Mouse (Mus musculus): ENCODE results near the gene Pax6. TPM values are rescaled to one million over a fixed set of nuclear protein-coding genes. Genes with fewer than 3 reads are reported as not detected.

Gene Pax6
- polyA plus RNA-seq, 1 experiment from 2014 or later, result 1.8 TPM

DNA sequence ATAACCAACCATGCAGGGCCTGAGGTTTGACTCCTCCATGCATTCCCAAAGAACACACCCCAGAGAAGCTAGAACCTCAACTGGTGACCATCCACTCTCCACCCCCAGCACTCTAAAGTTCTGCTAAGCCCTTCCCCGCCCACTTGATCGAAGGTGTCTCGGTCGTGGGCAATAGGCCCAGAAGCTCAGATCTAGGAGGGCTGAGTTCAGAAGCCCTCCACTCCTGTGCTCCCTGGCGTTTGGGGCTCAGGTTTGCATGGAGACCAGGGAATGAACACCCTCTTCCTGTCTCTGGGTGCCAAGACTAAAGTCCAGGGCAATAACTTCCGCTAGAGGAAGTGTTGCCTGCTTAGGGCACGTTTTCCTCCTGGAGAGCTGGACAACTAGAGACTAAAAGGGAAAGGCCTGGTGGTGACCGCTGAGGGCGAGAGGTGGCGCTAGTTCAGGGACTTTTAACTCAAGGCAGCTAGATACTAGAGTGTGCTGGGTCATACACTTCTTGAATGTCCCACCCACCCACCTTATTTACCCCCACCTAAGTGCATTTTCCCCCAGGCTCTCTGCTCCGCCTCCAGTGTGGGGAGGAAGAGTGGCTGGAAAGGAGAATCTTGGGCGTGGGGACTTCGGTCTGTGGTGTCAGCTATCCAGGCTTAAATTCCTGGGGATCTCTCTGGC lies 18.8 kb downstream of the Pax6 start:
- 0 out of 2 replicates have a peak overlapping the region, but pooled peaks have one; percentile 25 for H3K4me2 ChIP-seq (ENCODE audit: low read depth, low read length)
- peak overlapping the region; percentile 26 for H3K4me3 ChIP-seq (ENCODE audit: low read length)
- H3K9me3 ChIP-seq (ENCODE audit: control insufficient read depth, low read length), result no peaks in the 10 kb centered on the region
- H3K27ac ChIP-seq (ENCODE audit: low read length), result no peak overlapping the region
- H3K4me1 ChIP-seq (ENCODE audit: control insufficient read depth, insufficient read depth, low read length), result peaks cover 5% of the 10 kb centered on the region; the same call in 1 of the 2 replicates
- peaks cover 81% of the 10 kb centered on the region for H3K27me3 ChIP-seq (replicated peaks; ENCODE audit: control insufficient read depth, insufficient read depth, low read length)
- no peaks in the 10 kb centered on the region for H3K36me3 ChIP-seq (ENCODE audit: control insufficient read depth, insufficient read depth, low read length)
- peak; percentile 76 for ATAC-seq
- H3K9ac ChIP-seq (ENCODE audit: low read depth, low read length), result no peak overlapping the region
- 6% methylated on average over 13 of the region's 13 CpGs for WGBS

- Histone ChIP-seq H3K9ac (ENCODE audit: low read depth, low read length) (no peak overlapping the region), H3K9me3 (ENCODE audit: control insufficient read depth, low read length) (no peaks in the 10 kb centered on the region), H3K27ac (ENCODE audit: low read length) (no peak overlapping the region), H3K4me3 (ENCODE audit: low read length) (no peak overlapping the region; the same call in none of the 2 replicates), H3K36me3 (ENCODE audit: control insufficient read depth, insufficient read depth, low read length) (no peaks in the 10 kb centered on the region), H3K27me3 (replicated peaks; ENCODE audit: control insufficient read depth, insufficient read depth, low read length) (peaks cover 81% of the 10 kb centered on the region), H3K4me1 (ENCODE audit: control insufficient read depth, insufficient read depth, low read length) (peaks cover 5% of the 10 kb centered on the region; the same call in 1 of the 2 replicates), H3K4me2 (ENCODE audit: low read depth, low read length) (0 out of 2 replicates have a peak overlapping the region, but pooled peaks have one; percentile 25)
- ATAC-seq, result no peak
- WGBS, result 2% methylated on average over 17 of the region's 17 CpGs
Measured at GRCm38 (mm10) chr2:105688011-105688410, 19.3 kb downstream of the Pax6 start.

- Histone ChIP-seq H3K36me3 (ENCODE audit: control insufficient read depth, insufficient read depth, low read length) (no peaks in the 10 kb centered on the region), H3K9ac (ENCODE audit: low read depth, low read length) (no peak overlapping the region), H3K27me3 (replicated peaks; ENCODE audit: control insufficient read depth, insufficient read depth, low read length) (peaks cover 81% of the 10 kb centered on the region), H3K27ac (ENCODE audit: low read length) (no peak overlapping the region), H3K4me1 (ENCODE audit: control insufficient read depth, insufficient read depth, low read length) (peaks cover 5% of the 10 kb centered on the region; the same call in 1 of the 2 replicates), H3K4me2 (ENCODE audit: low read depth, low read length) (no peak overlapping the region), H3K4me3 (ENCODE audit: low read length) (no peak overlapping the region; the same call in none of the 2 replicates), H3K9me3 (ENCODE audit: control insufficient read depth, low read length) (no peaks in the 10 kb centered on the region)
- no peak for ATAC-seq
- 2% methylated on average over 25 of the region's 25 CpGs for WGBS
Measured at GRCm38 (mm10) chr2:105688436-105689303, 20.0 kb downstream of the Pax6 start.

GRCm38 (mm10) chr2:105689304-105689770 lies 20.6 kb downstream of the Pax6 start:
- ATAC-seq, result no peak
- H3K4me3 ChIP-seq (ENCODE audit: low read length), result no peak overlapping the region
- H3K27ac ChIP-seq (ENCODE audit: low read length), result no peak overlapping the region
- peaks cover 77% of the 10 kb centered on the region for H3K27me3 ChIP-seq (replicated peaks; ENCODE audit: control insufficient read depth, insufficient read depth, low read length)
- peaks cover 5% of the 10 kb centered on the region; the same call in 1 of the 2 replicates for H3K4me1 ChIP-seq (ENCODE audit: control insufficient read depth, insufficient read depth, low read length)
- under 1% methylated on average over 15 of the region's 15 CpGs for WGBS
- H3K36me3 ChIP-seq (ENCODE audit: control insufficient read depth, insufficient read depth, low read length), result no peaks in the 10 kb centered on the region
- H3K9ac ChIP-seq (ENCODE audit: low read depth, low read length), result no peak overlapping the region
- H3K4me2 ChIP-seq (ENCODE audit: low read depth, low read length), result no peak overlapping the region
- H3K9me3 ChIP-seq (ENCODE audit: control insufficient read depth, low read length), result no peaks in the 10 kb centered on the region

DNA sequence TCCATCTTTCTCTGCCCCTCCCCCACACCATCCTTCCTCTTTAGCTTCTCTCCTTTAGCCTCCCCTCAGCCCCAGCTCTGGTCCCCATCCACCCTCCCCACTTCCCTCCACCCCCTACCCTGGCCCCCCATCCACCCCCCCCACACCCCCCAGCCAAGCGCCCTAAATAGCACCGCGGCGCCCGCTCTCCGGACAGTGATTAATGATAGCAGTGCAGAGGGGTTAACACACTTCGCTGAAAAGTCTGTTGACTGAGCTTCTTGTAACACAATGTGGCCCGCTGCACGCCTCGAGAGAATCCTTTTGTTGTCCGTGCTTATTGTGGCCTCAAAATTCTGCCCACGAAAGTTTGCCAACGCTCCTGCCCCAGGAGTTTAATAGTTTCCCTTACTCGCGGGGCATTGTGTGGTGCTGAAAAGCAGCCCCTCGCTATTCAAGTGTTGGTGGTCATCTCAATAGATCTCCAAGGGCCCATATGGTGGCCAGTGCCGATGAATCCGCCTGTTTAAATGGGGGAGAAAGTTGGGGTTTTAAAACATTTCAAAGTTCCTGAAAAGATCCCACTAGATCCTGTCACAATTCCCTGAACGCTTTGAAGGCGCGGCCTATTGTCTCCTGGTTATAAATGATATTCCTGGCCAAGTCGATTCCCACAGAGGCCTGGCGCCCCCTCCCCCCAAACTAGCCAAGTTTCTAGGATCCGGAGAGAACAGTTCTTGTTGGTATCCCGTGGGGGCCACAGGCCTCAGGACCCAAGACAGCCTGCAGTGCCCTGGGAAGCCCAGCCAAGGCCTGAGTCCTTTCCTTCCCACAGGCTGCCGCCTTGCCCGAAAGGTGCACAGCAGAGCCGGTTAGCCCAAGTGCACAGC lies 21.3 kb downstream of the Pax6 start:
- no peak overlapping the region for H3K27ac ChIP-seq (ENCODE audit: low read length)
- no peak overlapping the region for H3K4me3 ChIP-seq (ENCODE audit: low read length)
- 2% methylated on average over 28 of the region's 28 CpGs for WGBS
- H3K36me3 ChIP-seq (ENCODE audit: control insufficient read depth, insufficient read depth, low read length), result no peaks in the 10 kb centered on the region
- no peaks in the 10 kb centered on the region for H3K9me3 ChIP-seq (ENCODE audit: control insufficient read depth, low read length)
- no peak overlapping the region for H3K4me2 ChIP-seq (ENCODE audit: low read depth, low read length)
- peaks cover 73% of the 10 kb centered on the region for H3K27me3 ChIP-seq (replicated peaks; ENCODE audit: control insufficient read depth, insufficient read depth, low read length)
- peaks cover 5% of the 10 kb centered on the region; the same call in 1 of the 2 replicates for H3K4me1 ChIP-seq (ENCODE audit: control insufficient read depth, insufficient read depth, low read length)
- no peak overlapping the region for H3K9ac ChIP-seq (ENCODE audit: low read depth, low read length)
- ATAC-seq, result no peak

GRCm38 (mm10) chr2:105691296-105691695 lies 22.6 kb downstream of the Pax6 start:
- H3K27me3 ChIP-seq (replicated peaks; ENCODE audit: control insufficient read depth, insufficient read depth, low read length), result peaks cover 60% of the 10 kb centered on the region
- H3K4me1 ChIP-seq (ENCODE audit: control insufficient read depth, insufficient read depth, low read length), result peaks cover 5% of the 10 kb centered on the region; the same call in 1 of the 2 replicates
- no peak overlapping the region for H3K27ac ChIP-seq (ENCODE audit: low read length)
- WGBS, result 6% methylated on average over 10 of the region's 10 CpGs
- no peak overlapping the region for H3K9ac ChIP-seq (ENCODE audit: low read depth, low read length)
- no peaks in the 10 kb centered on the region for H3K36me3 ChIP-seq (ENCODE audit: control insufficient read depth, insufficient read depth, low read length)
- H3K9me3 ChIP-seq (ENCODE audit: control insufficient read depth, low read length), result no peaks in the 10 kb centered on the region
- no peak overlapping the region for H3K4me3 ChIP-seq (ENCODE audit: low read length)
- no peak overlapping the region for H3K4me2 ChIP-seq (ENCODE audit: low read depth, low read length)
- ATAC-seq, result no peak

GRCm38 (mm10) chr2:105697741-105698140 lies 29.0 kb downstream of the Pax6 start:
- Histone ChIP-seq H3K27me3 (replicated peaks; ENCODE audit: control insufficient read depth, insufficient read depth, low read length) (peaks cover 8% of the 10 kb centered on the region), H3K4me3 (ENCODE audit: low read length) (no peak overlapping the region), H3K4me1 (ENCODE audit: control insufficient read depth, insufficient read depth, low read length) (no peaks in the 10 kb centered on the region), H3K36me3 (ENCODE audit: control insufficient read depth, insufficient read depth, low read length) (no peaks in the 10 kb centered on the region), H3K9ac (ENCODE audit: low read depth, low read length) (no peak overlapping the region), H3K27ac (ENCODE audit: low read length) (no peak overlapping the region), H3K9me3 (ENCODE audit: control insufficient read depth, low read length) (no peaks in the 10 kb centered on the region), H3K4me2 (ENCODE audit: low read depth, low read length) (no peak overlapping the region)
- ATAC-seq, result no peak
- 68% methylated on average over 5 of the region's 5 CpGs for WGBS

DNA sequence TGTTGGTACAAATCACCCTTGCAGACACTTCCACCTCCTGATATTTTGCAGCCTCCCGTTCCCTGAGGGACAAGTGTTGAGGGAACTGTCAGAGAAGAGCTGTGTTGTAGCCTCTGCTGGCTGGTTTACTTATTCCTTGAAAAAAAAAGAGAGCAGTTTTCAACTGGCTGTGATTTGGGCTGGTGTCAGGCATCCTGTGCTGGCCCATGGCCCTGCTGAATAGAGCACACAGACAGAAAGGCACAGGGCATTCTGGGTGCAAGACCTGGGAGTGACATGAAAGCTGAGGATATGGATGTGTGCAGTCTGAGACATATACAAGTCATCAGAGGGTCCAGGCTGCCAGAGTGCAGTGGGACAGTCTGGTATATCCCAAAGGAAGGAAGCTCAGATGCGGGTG lies 29.9 kb downstream of the Pax6 start:
- no peaks in the 10 kb centered on the region for H3K4me1 ChIP-seq (ENCODE audit: control insufficient read depth, insufficient read depth, low read length)
- H3K36me3 ChIP-seq (ENCODE audit: control insufficient read depth, insufficient read depth, low read length), result no peaks in the 10 kb centered on the region
- peaks cover 2% of the 10 kb centered on the region; the same call in 1 of the 2 replicates for H3K27me3 ChIP-seq (replicated peaks; ENCODE audit: control insufficient read depth, insufficient read depth, low read length)
- H3K4me3 ChIP-seq (ENCODE audit: low read length), result no peak overlapping the region
- H3K9ac ChIP-seq (ENCODE audit: low read depth, low read length), result no peak overlapping the region
- ATAC-seq, result no peak
- H3K27ac ChIP-seq (ENCODE audit: low read length), result no peak overlapping the region
- H3K9me3 ChIP-seq (ENCODE audit: control insufficient read depth, low read length), result no peaks in the 10 kb centered on the region
- whole genome bisulfite sequencing, result 64% methylated on average over 2 of the region's 2 CpGs
- no peak overlapping the region for H3K4me2 ChIP-seq (ENCODE audit: low read depth, low read length)

All from intestine, embryonic 16.5 days (tissue).